In genomic region chr1:105564289-105564688, GRCm38 (mm10) we compare ENCODE assay signal across 19 mouse cellular contexts.
DNase-seq lines count a peak whose midpoint lies in the region; ATAC-seq and TF ChIP-seq lines count a peak whose summit lies in the region.
"Had no signal": no experiment of that assay in that cellular context is flagged by ENCODE, and none has a peak within 500 bp of the region (broad histone marks: within the 10 kb centered on the region; RNA-seq: fewer than 3 reads in every experiment).

No protein-coding gene starts in this region.

- TF ChIP-seq CTCF in liver, postnatal 0 days (IDR thresholded peaks at IDR 0.05; ENCODE audit: low read depth), result no peak

- H3K27ac ChIP-seq in liver, embryonic 12.5 days, result no peak overlapping the region
- no peak overlapping the region for H3K27ac ChIP-seq in liver, postnatal 0 days (ENCODE audit: low read depth)
- no peak overlapping the region for H3K27ac ChIP-seq in liver, embryonic 13.5 days
- H3K27ac ChIP-seq: embryonic facial prominence, embryonic 15.5 days; forebrain, embryonic 10.5 days; gastrocnemius, adult 2 months; hindbrain, embryonic 15.5 days had no signal

- H3K4me2 ChIP-seq in liver, embryonic 12.5 days, result no peak overlapping the region
- H3K4me2 ChIP-seq in liver, postnatal 0 days (ENCODE audit: low read depth, low read length), result no peak overlapping the region
- no peak overlapping the region for H3K4me2 ChIP-seq in liver, embryonic 13.5 days
- H3K4me2 ChIP-seq: embryonic facial prominence, embryonic 15.5 days; heart, embryonic 12.5 days; hindbrain, embryonic 15.5 days had no signal

- peaks cover 16% of the 10 kb centered on the region for H3K36me3 ChIP-seq in liver, embryonic 12.5 days
- no peaks in the 10 kb centered on the region; the same call in 1 of the 2 replicates for H3K36me3 ChIP-seq in liver, postnatal 0 days (replicated peaks; ENCODE audit: insufficient read depth, low read length)
- peaks cover 4% of the 10 kb centered on the region; the same call in 1 of the 2 replicates for H3K36me3 ChIP-seq in liver, embryonic 13.5 days

- H3K27me3 ChIP-seq in liver, embryonic 12.5 days (replicated peaks), result no peaks in the 10 kb centered on the region
- H3K27me3 ChIP-seq in liver, postnatal 0 days (ENCODE audit: insufficient read depth, low read length), result no peaks in the 10 kb centered on the region
- H3K27me3 ChIP-seq in liver, embryonic 13.5 days, result no peaks in the 10 kb centered on the region
- H3K27me3 ChIP-seq: CH12.LX; embryonic facial prominence, embryonic 15.5 days; heart, embryonic 12.5 days; hindbrain, embryonic 15.5 days had no signal

- ATAC-seq in liver, embryonic 12.5 days, result peak; percentile 81
- ATAC-seq in liver, postnatal 0 days, result no peak
- ATAC-seq in liver, embryonic 13.5 days (ENCODE audit: low read depth), result peak; percentile 84
- ATAC-seq in megakaryocyte progenitor cell, adult 5-6 weeks (replicated peaks; ENCODE audit: poor library complexity), result peak; percentile 70
- ATAC-seq: forebrain, embryonic 14.5 days had no signal

- no peak overlapping the region for H3K9ac ChIP-seq in liver, embryonic 12.5 days
- H3K9ac ChIP-seq in liver, postnatal 0 days (replicated peaks), result no peak overlapping the region
- no peak overlapping the region for H3K9ac ChIP-seq in liver, embryonic 13.5 days
- H3K9ac ChIP-seq: embryonic facial prominence, embryonic 15.5 days; heart, embryonic 12.5 days; hindbrain, embryonic 15.5 days had no signal

- no peak for DNase-seq in liver, postnatal 0 days
- DNase-seq in liver, embryonic 13.5 days, result no peak
- DNase-seq in lung, postnatal 36 days, result no peak
- no peak for DNase-seq in cerebellum, postnatal 10 days
- DNase-seq: adrenal gland, postnatal 10 days; cerebellum, adult 2 months; cerebellum, postnatal 14 days; embryo, embryonic 11 days; gastrocnemius, adult 2 months; gastrocnemius, postnatal 25 days had no signal

- no peaks in the 10 kb centered on the region for H3K9me3 ChIP-seq in liver, embryonic 12.5 days (replicated peaks)
- no peaks in the 10 kb centered on the region for H3K9me3 ChIP-seq in liver, postnatal 0 days (ENCODE audit: low read length)
- no peaks in the 10 kb centered on the region for H3K9me3 ChIP-seq in liver, embryonic 13.5 days (replicated peaks)
- H3K9me3 ChIP-seq: embryonic facial prominence, embryonic 15.5 days; forebrain, embryonic 10.5 days; heart, embryonic 12.5 days; hindbrain, embryonic 15.5 days had no signal

- H3K4me1 ChIP-seq in liver, embryonic 12.5 days, result peaks cover 10% of the 10 kb centered on the region; the same call in 1 of the 2 replicates
- no peaks in the 10 kb centered on the region for H3K4me1 ChIP-seq in liver, postnatal 0 days (ENCODE audit: insufficient read depth)
- H3K4me1 ChIP-seq in liver, embryonic 13.5 days (replicated peaks), result peaks cover 11% of the 10 kb centered on the region; the same call in 1 of the 2 replicates
- H3K4me1 ChIP-seq: embryonic facial prominence, embryonic 15.5 days; forebrain, embryonic 10.5 days; heart, embryonic 12.5 days; hindbrain, embryonic 15.5 days had no signal

- H3K4me3 ChIP-seq in liver, embryonic 12.5 days, result no peak overlapping the region
- H3K4me3 ChIP-seq in liver, postnatal 0 days (ENCODE audit: low read depth, low read length), result no peak overlapping the region
- H3K4me3 ChIP-seq in liver, embryonic 13.5 days (replicated peaks), result no peak overlapping the region
- H3K4me3 ChIP-seq: embryonic facial prominence, embryonic 15.5 days; erythroblast, embryonic 14.5 days; forebrain, embryonic 10.5 days; gastrocnemius, adult 2 months; heart, embryonic 12.5 days; hindbrain, embryonic 15.5 days had no signal

- WGBS in liver, embryonic 12.5 days (ENCODE audit: insufficient replicate concordance), result 27% methylated on average over 1 of the region's 1 CpGs
- 63% methylated on average over 1 of the region's 1 CpGs for WGBS in liver, postnatal 0 days (ENCODE audit: insufficient replicate concordance)
- 23% methylated on average over 1 of the region's 1 CpGs for WGBS in liver, embryonic 13.5 days (ENCODE audit: insufficient replicate concordance)

- TF ChIP-seq EP300 in liver, postnatal 0 days (IDR thresholded peaks at IDR 0.05; ENCODE audit: low read depth), result no peak
